In the genomic region with DNA sequence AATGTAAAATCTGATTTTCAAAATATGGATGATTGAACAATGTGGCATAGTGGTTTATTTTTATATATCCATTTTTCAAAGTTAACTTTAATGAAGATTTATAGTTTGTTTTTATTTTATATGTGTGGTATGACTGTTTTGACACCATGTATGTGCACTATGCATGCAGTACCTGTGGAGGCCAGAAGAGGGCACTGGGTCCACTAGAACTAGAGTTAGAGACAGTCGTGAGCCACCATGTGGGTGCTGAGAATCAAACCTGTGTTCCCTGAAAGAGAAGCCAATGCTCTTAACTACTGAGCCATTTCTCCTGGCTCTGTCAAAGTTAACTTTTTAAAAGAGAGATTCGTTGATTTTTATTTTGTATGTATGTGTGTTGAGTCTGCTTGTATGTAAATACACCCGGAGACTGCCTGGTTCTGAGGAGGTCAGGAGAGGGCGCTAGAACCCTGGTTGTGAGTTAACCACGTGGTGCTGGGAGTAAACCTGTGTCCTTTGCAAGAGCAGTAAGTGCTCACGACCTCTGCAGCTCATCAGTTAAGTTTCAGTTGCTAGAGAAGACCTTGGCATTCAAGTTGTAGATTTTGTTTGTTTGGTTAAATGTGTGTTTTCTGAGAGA, we compare ENCODE assay signal across 11 mouse cellular contexts.
DNase-seq lines count a peak whose midpoint lies in the region; ATAC-seq and TF ChIP-seq lines count a peak whose summit lies in the region.
"Had no signal": no experiment of that assay in that cellular context is flagged by ENCODE, and none has a peak within 500 bp of the region (broad histone marks: within the 10 kb centered on the region; RNA-seq: fewer than 3 reads in every experiment).

No protein-coding gene starts in this region.

- no peak overlapping the region for H3K27ac ChIP-seq in hindbrain, postnatal 0 days
- no peak overlapping the region for H3K27ac ChIP-seq in hindbrain, embryonic 11.5 days (ENCODE audit: low read depth, low read length)
- H3K27ac ChIP-seq in testis, adult 2 months (ENCODE audit: control insufficient read depth, insufficient read depth, low read depth, low read length), result no peak overlapping the region
- H3K27ac ChIP-seq: forebrain, embryonic 10.5 days had no signal

- WGBS in hindbrain, postnatal 0 days, result 82% methylated on average over 6 of the region's 6 CpGs
- WGBS in hindbrain, embryonic 11.5 days, result 78% methylated on average over 6 of the region's 6 CpGs

- no peaks in the 10 kb centered on the region for H3K4me1 ChIP-seq in hindbrain, postnatal 0 days (ENCODE audit: insufficient read depth, low read length)
- H3K4me1 ChIP-seq in hindbrain, embryonic 11.5 days (replicated peaks; ENCODE audit: control insufficient read depth, insufficient read depth, low read length), result no peaks in the 10 kb centered on the region
- peaks cover 8% of the 10 kb centered on the region for H3K4me1 ChIP-seq in testis, adult 2 months (ENCODE audit: control insufficient read depth, insufficient read depth, low read length)

- TF ChIP-seq CTCF in hindbrain, postnatal 0 days (IDR thresholded peaks at IDR 0.05; ENCODE audit: low read depth), result peak; percentile 47; the same call in 1 of the 2 replicates
- peak; percentile 72 for TF ChIP-seq CTCF in Patski (IDR thresholded peaks at IDR 0.05)
- TF ChIP-seq CTCF in testis, adult 2 months (IDR thresholded peaks at IDR 0.05; ENCODE audit: control insufficient read depth, insufficient read depth, insufficient replicate concordance, low read depth, low read length), result peak; percentile 56; the same call in 1 of the 2 replicates

- ATAC-seq in hindbrain, postnatal 0 days, result no peak
- ATAC-seq in hindbrain, embryonic 11.5 days (ENCODE audit: low FRiP score), result no peak
- no peak for ATAC-seq in Patski

- no peaks in the 10 kb centered on the region for H3K36me3 ChIP-seq in hindbrain, postnatal 0 days (ENCODE audit: insufficient read depth, low read length)
- H3K36me3 ChIP-seq in hindbrain, embryonic 11.5 days (ENCODE audit: control insufficient read depth, insufficient read depth, low read length), result no peaks in the 10 kb centered on the region
- H3K36me3 ChIP-seq in testis, adult 2 months (ENCODE audit: control insufficient read depth, insufficient read depth, low read length), result no peaks in the 10 kb centered on the region
- H3K36me3 ChIP-seq: forebrain, embryonic 10.5 days had no signal

- no peak for TF ChIP-seq POLR2A in testis, adult 2 months (IDR thresholded peaks at IDR 0.05; ENCODE audit: control insufficient read depth, low read depth, low read length)

- POLR2A ChIA-PET in Patski (lab: Charles Lee), result no interaction called here

- H3K9me3 ChIP-seq in hindbrain, postnatal 0 days (ENCODE audit: low read length), result no peaks in the 10 kb centered on the region
- no peaks in the 10 kb centered on the region for H3K9me3 ChIP-seq in hindbrain, embryonic 11.5 days (ENCODE audit: control insufficient read depth, low read length)

- no peaks in the 10 kb centered on the region for H3K27me3 ChIP-seq in hindbrain, postnatal 0 days (ENCODE audit: insufficient read depth, low read length)
- H3K27me3 ChIP-seq in hindbrain, embryonic 11.5 days (ENCODE audit: control insufficient read depth, insufficient read depth, low read length), result no peaks in the 10 kb centered on the region
- peaks cover 23% of the 10 kb centered on the region for H3K27me3 ChIP-seq in Patski
- no peaks in the 10 kb centered on the region for H3K27me3 ChIP-seq in testis, adult 2 months (ENCODE audit: control insufficient read depth, insufficient read depth, low read length)

- in situ Hi-C loops in Patski (cut with MboI; ENCODE audit: low pct_unique_long_range_greater_than_20kb), result no loop called here

- H3K9ac ChIP-seq in hindbrain, postnatal 0 days (replicated peaks; ENCODE audit: low read length), result no peak overlapping the region
- H3K9ac ChIP-seq in hindbrain, embryonic 11.5 days (ENCODE audit: low read depth, low read length), result no peak overlapping the region

- H3K4me2 ChIP-seq in hindbrain, postnatal 0 days (ENCODE audit: low read depth, low read length), result no peak overlapping the region
- no peak overlapping the region for H3K4me2 ChIP-seq in hindbrain, embryonic 11.5 days (replicated peaks; ENCODE audit: low read depth, low read length)

- CTCF ChIA-PET in Patski (lab: Charles Lee), result interaction anchor here (0.7 kb wide), 1 partner anchor 676 kb away, joined by 3 read pairs; no protein-coding TSS in a partner anchor

- DNase-seq in hindbrain, postnatal 0 days (ENCODE audit: low spot score), result no peak
- no peak for DNase-seq in hindbrain, embryonic 11.5 days (ENCODE audit: low spot score)
- peak; percentile 11 for DNase-seq in right cerebral cortex, postnatal 14 days
- DNase-seq in right cerebral cortex, postnatal 36 days (ENCODE audit: low spot score in 2 of 2), result no peak
- no peak for DNase-seq in Patski (ENCODE audit: low read depth, low spot score)
- DNase-seq in urinary bladder, postnatal 36 days (ENCODE audit: low spot score in 2 of 2), result no peak
- DNase-seq in left cerebral cortex, adult 9 months (ENCODE audit: low spot score in 2 of 2), result no peak
- DNase-seq: cerebellum, postnatal 36 days had no signal

- no peak overlapping the region for H3K4me3 ChIP-seq in hindbrain, postnatal 0 days (ENCODE audit: low read length)
- no peak overlapping the region for H3K4me3 ChIP-seq in hindbrain, embryonic 11.5 days (ENCODE audit: low read depth, low read length)
- H3K4me3 ChIP-seq in testis, adult 2 months (ENCODE audit: control insufficient read depth, low read depth, low read length), result no peak overlapping the region
- H3K4me3 ChIP-seq: forebrain, embryonic 10.5 days; myocyte had no signal
